Mouse (Mus musculus) CH12.LX (cell line): ENCODE data around the gene Phc3. TPM values are rescaled to one million over a fixed set of nuclear protein-coding genes. Genes with fewer than 3 reads are reported as not detected.

ENCODE experiments used
- DNase-seq: peaks from one replicate; pipeline ENCODE4 v3.0.0-alpha.2; 2013; ENCODE audit errors: extremely low read depth
- H3K27ac ChIP-seq: 2 replicates; pipeline ENCODE4 v1.5.1; 2012; ENCODE audit warnings: low read depth, mild to moderate bottlenecking, control low read depth, moderate library complexity; ENCODE audit not compliant: insufficient read depth
- H3K27me3 ChIP-seq: replicated peaks from 2 replicates; pipeline ENCODE3; 2012; ENCODE audit warnings: inconsistent platforms
- H3K36me3 ChIP-seq, 2 experiments: replicated peaks in 1 of 2; 2 replicates each; pipeline versions ENCODE3 to v1.6.1; 2012; ENCODE audit warnings: inconsistent platforms in 1 of 2, low read length in 1 of 2, mild to moderate bottlenecking in 1 of 2, mixed read lengths in 1 of 2, moderate library complexity in 1 of 2; ENCODE audit not compliant: control insufficient read depth in 1 of 2, insufficient read depth in 1 of 2
- H3K4me1 ChIP-seq, 2 experiments: 2 replicates each; pipeline ENCODE4 v1.6.1; 2012; ENCODE audit warnings: inconsistent platforms in 1 of 2, moderate library complexity in 1 of 2; ENCODE audit not compliant: insufficient read depth in 2 of 2, control insufficient read depth in 1 of 2
- H3K4me2 ChIP-seq: 2 replicates; pipeline ENCODE4 v1.6.1; 2012; ENCODE audit warnings: low read depth, mild to moderate bottlenecking, control low read depth; ENCODE audit not compliant: poor library complexity, insufficient read depth, severe bottlenecking
- H3K4me3 ChIP-seq, 3 experiments: fragments of 150-350 bp in 1 of 3; sonication (generic) in 1 of 3; replicated peaks in 1 of 3; 2 replicates each; pipeline versions ENCODE3 to v1.5.1; 2011 to 2012; ENCODE audit warnings: low read depth in 2 of 3, low read length in 2 of 3, mild to moderate bottlenecking in 2 of 3, moderate library complexity in 2 of 3, control low read depth in 1 of 3, improper control_type of control experiment in 1 of 3, inconsistent platforms in 1 of 3, mixed read lengths in 1 of 3; ENCODE audit not compliant: poor library complexity in 1 of 3
- H3K79me2 ChIP-seq: replicated peaks from 2 replicates; pipeline ENCODE4 v1.6.1; 2012; ENCODE audit warnings: mild to moderate bottlenecking, moderate library complexity; ENCODE audit not compliant: control insufficient read depth, poor library complexity, insufficient read depth, severe bottlenecking; ENCODE audit errors: extremely low read depth
- H3K9ac ChIP-seq: 2 replicates; pipeline ENCODE4 v1.6.1; 2012; ENCODE audit warnings: low read depth, mild to moderate bottlenecking, control low read depth, moderate library complexity; ENCODE audit not compliant: insufficient read depth
- H3K9me3 ChIP-seq: replicated peaks from 2 replicates; pipeline ENCODE3; 2012; ENCODE audit warnings: low read length, inconsistent platforms, mixed read lengths
- CHD1 ChIP-seq: IDR thresholded peaks from 2 replicates; pipeline ENCODE4 v1.6.1; 2012; ENCODE audit warnings: low read depth, low read length, improper control_type of control experiment, inconsistent platforms
- CHD2 ChIP-seq: IDR thresholded peaks from 2 replicates; pipeline ENCODE4 v1.6.1; 2011; ENCODE audit warnings: low read length, improper control_type of control experiment
- CTCF ChIP-seq, 2 experiments: IDR thresholded peaks in 1 of 2; conservative IDR thresholded peaks in 1 of 2; 2 replicates each; pipeline ENCODE4 v1.5.1; 2011 to 2012; ENCODE audit warnings: low read depth in 2 of 2, low read length in 2 of 2, improper control_type of control experiment in 1 of 2, inconsistent platforms in 1 of 2, mild to moderate bottlenecking in 1 of 2, moderate library complexity in 1 of 2
- ELF1 ChIP-seq: IDR thresholded peaks from 2 replicates; pipeline ENCODE4 v1.6.1; 2014; ENCODE audit warnings: low read depth, mild to moderate bottlenecking, inconsistent platforms, low read length, improper control_type of control experiment
- EP300 ChIP-seq: IDR thresholded peaks from 2 replicates; pipeline ENCODE4 v1.6.1; 2011; ENCODE audit warnings: low read length, improper control_type of control experiment
- ETS1 ChIP-seq: conservative IDR thresholded peaks from 2 replicates; pipeline ENCODE4 v1.6.1; 2012; ENCODE audit warnings: low read depth, mild to moderate bottlenecking, inconsistent platforms, low read length, improper control_type of control experiment, moderate library complexity
- GABPA ChIP-seq: IDR thresholded peaks from 2 replicates; pipeline ENCODE4 v1.6.1; 2012; ENCODE audit warnings: low read depth, low read length, improper control_type of control experiment, inconsistent platforms; ENCODE audit not compliant: insufficient replicate concordance
- HCFC1 ChIP-seq: IDR thresholded peaks from 2 replicates; pipeline ENCODE4 v1.6.1; 2012; ENCODE audit warnings: low read depth, mild to moderate bottlenecking, inconsistent platforms, low read length, improper control_type of control experiment
- IRF4 ChIP-seq: IDR thresholded peaks from 2 replicates; pipeline ENCODE4 v1.6.1; 2014; ENCODE audit warnings: low read depth, mild to moderate bottlenecking, inconsistent platforms, low read length, improper control_type of control experiment
- JUN ChIP-seq: IDR thresholded peaks from 2 replicates; pipeline ENCODE4 v1.6.1; 2011; ENCODE audit warnings: low read depth, mild to moderate bottlenecking, low read length, improper control_type of control experiment, moderate library complexity; ENCODE audit not compliant: insufficient read depth
- JUND ChIP-seq: conservative IDR thresholded peaks from 2 replicates; pipeline ENCODE4 v1.6.1; 2011; ENCODE audit warnings: low read depth, low read length, improper control_type of control experiment
- KAT2A ChIP-seq: IDR thresholded peaks from 2 replicates; pipeline ENCODE4 v1.6.1; 2012; ENCODE audit warnings: low read length, improper control_type of control experiment, inconsistent platforms; ENCODE audit not compliant: insufficient replicate concordance
- MAFK ChIP-seq: IDR thresholded peaks from 2 replicates; pipeline ENCODE4 v1.6.1; 2011; ENCODE audit warnings: low read length, improper control_type of control experiment; ENCODE audit not compliant: insufficient replicate concordance
- MAX ChIP-seq: IDR thresholded peaks from 2 replicates; pipeline ENCODE4 v1.6.1; 2011; ENCODE audit warnings: low read length, improper control_type of control experiment
- MAZ ChIP-seq: IDR thresholded peaks from 2 replicates; pipeline ENCODE4 v1.6.1; 2012; ENCODE audit warnings: low read depth, mild to moderate bottlenecking, inconsistent platforms, low read length, improper control_type of control experiment, moderate library complexity
- MEF2A ChIP-seq: IDR thresholded peaks from 2 replicates; pipeline ENCODE4 v1.6.1; 2014; ENCODE audit warnings: low read depth, mild to moderate bottlenecking, inconsistent platforms, low read length, improper control_type of control experiment, borderline replicate concordance
- MXI1 ChIP-seq: IDR thresholded peaks from 2 replicates; pipeline ENCODE4 v1.6.1; 2011; ENCODE audit warnings: mild to moderate bottlenecking, low read depth, low read length, improper control_type of control experiment
- NELFE ChIP-seq: IDR thresholded peaks from 2 replicates; pipeline ENCODE4 v1.6.1; 2011; ENCODE audit warnings: low read depth, low read length, improper control_type of control experiment
- NRF1 ChIP-seq: IDR thresholded peaks from 2 replicates; pipeline ENCODE4 v1.6.1; 2014; ENCODE audit warnings: low read depth, mild to moderate bottlenecking, inconsistent platforms, low read length, improper control_type of control experiment, moderate library complexity
- PAX5 ChIP-seq: IDR thresholded peaks from 2 replicates; pipeline ENCODE4 v1.6.1; 2012; ENCODE audit warnings: low read length, inconsistent platforms, mixed read lengths
- POLR2A ChIP-seq: IDR thresholded peaks from 2 replicates; pipeline ENCODE4 v1.6.1; 2011; ENCODE audit warnings: low read depth, mild to moderate bottlenecking, improper control_type of control experiment, low read length
- POLR2AphosphoS2 ChIP-seq: IDR thresholded peaks from 2 replicates; pipeline ENCODE4 v1.6.1; 2011; ENCODE audit warnings: low read depth, low read length, improper control_type of control experiment
- RAD21 ChIP-seq: IDR thresholded peaks from 2 replicates; pipeline ENCODE4 v1.6.1; 2011; ENCODE audit warnings: low read depth, mild to moderate bottlenecking, low read length, improper control_type of control experiment, moderate library complexity
- RCOR1 ChIP-seq: conservative IDR thresholded peaks from 2 replicates; pipeline ENCODE4 v1.6.1; 2012; ENCODE audit warnings: low read depth, mild to moderate bottlenecking, inconsistent platforms, low read length, improper control_type of control experiment
- SMC3 ChIP-seq: IDR thresholded peaks from 2 replicates; pipeline ENCODE4 v1.6.1; 2011; ENCODE audit warnings: low read depth, low read length, improper control_type of control experiment
- TBP ChIP-seq: conservative IDR thresholded peaks from 2 replicates; pipeline ENCODE4 v1.6.1; 2011; ENCODE audit warnings: low read depth, low read length, improper control_type of control experiment
- TCF12 ChIP-seq: IDR thresholded peaks from 2 replicates; pipeline ENCODE4 v1.6.1; 2014; ENCODE audit warnings: low read depth, mild to moderate bottlenecking, inconsistent platforms, low read length, improper control_type of control experiment
- UBTF ChIP-seq: IDR thresholded peaks from 2 replicates; pipeline ENCODE4 v1.6.1; 2012; ENCODE audit warnings: low read depth, mild to moderate bottlenecking, inconsistent platforms, low read length, improper control_type of control experiment, moderate library complexity
- USF1 ChIP-seq: IDR thresholded peaks from 2 replicates; pipeline ENCODE4 v1.6.1; 2014; ENCODE audit warnings: low read depth, mild to moderate bottlenecking, inconsistent platforms, low read length, improper control_type of control experiment
- ZC3H11A ChIP-seq: IDR thresholded peaks from 2 replicates; pipeline ENCODE4 v1.6.1; 2012; ENCODE audit warnings: low read depth, mild to moderate bottlenecking, inconsistent platforms, low read length, improper control_type of control experiment
- ZKSCAN1 ChIP-seq: IDR thresholded peaks from 2 replicates; pipeline ENCODE4 v1.6.1; 2012; ENCODE audit warnings: low read depth, inconsistent platforms, low read length, improper control_type of control experiment, borderline replicate concordance
- ZMIZ1 ChIP-seq: IDR thresholded peaks from 2 replicates; pipeline ENCODE4 v1.6.1; 2012; ENCODE audit warnings: low read depth, mild to moderate bottlenecking, inconsistent platforms, low read length, improper control_type of control experiment
- dilution Hi-C: fragments of 300-500 bp; cut with MboI; formaldehyde crosslinking; loops from 2 replicates; pipeline ENCODE4 v1.14.3; 2020; ENCODE audit warnings: low sequenced_read_pairs; ENCODE audit not compliant: extremely low pct_unique_long_range_greater_than_20kb, extremely low pct_ligation_motif_present
- in situ Hi-C: fragments of 300-500 bp; cut with MboI; formaldehyde crosslinking; loops from 3 replicates; pipeline ENCODE4 v1.14.3; 2019; ENCODE audit warnings: low sequenced_read_pairs, low pct_ligation_motif_present, low pct_unique_long_range_greater_than_20kb, mixed read lengths
- polyA plus RNA-seq: library from polyadenylated mRNA; unstranded; fragments of >175 nt; gene quantifications from 2 replicates; pipeline ENCODE4 v1.2.1, GENCODE M21; 2012; ENCODE audit warnings: low read depth; ENCODE audit not compliant: insufficient read length
- total RNA-seq, 2 experiments: library from RNA; depleted of rRNA; stranded (reverse); fragments of 300-350 nt in 1 of 2; fragments of >200 nt in 1 of 2; gene quantifications; 2 replicates each; pipeline ENCODE4 v1.2.3; 2012 to 2014

Gene Phc3
- total and polyA plus RNA-seq, 3 experiments = 8.4 to 13.5 (median 8.8) TPM

DNA sequence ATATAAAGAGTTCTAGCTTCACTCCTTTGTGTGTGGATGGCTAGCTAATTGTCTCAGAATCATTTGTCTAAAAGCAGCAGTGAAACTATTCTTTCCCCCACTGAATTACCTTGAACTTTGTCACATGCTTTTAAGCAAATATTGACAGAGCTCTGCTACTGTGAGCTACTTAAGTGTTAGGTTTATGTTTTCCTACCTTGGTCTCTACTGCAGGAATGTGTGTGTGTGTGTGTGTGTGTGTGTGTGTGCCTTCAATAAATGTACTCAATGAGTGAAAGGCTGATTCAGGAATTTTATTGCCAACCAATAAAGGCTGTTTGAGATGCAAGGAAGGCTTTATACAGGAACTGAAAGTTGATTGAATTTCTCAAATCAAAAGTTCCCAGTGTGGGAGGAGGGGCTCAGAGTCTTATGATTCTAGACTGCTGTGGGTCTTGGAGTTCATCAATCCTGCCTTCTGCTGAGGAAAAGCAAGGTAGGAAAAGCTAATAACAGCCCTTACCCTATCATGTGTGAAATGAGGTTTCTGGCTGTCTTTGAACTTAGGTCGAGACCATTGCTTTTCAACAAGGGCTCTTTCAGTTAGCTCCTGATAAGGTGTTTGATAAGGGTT is 7.9 kb upstream of the Phc3 start (continued):
- TF ChIP-seq GABPA (no peak), IRF4 (no peak)

DNA sequence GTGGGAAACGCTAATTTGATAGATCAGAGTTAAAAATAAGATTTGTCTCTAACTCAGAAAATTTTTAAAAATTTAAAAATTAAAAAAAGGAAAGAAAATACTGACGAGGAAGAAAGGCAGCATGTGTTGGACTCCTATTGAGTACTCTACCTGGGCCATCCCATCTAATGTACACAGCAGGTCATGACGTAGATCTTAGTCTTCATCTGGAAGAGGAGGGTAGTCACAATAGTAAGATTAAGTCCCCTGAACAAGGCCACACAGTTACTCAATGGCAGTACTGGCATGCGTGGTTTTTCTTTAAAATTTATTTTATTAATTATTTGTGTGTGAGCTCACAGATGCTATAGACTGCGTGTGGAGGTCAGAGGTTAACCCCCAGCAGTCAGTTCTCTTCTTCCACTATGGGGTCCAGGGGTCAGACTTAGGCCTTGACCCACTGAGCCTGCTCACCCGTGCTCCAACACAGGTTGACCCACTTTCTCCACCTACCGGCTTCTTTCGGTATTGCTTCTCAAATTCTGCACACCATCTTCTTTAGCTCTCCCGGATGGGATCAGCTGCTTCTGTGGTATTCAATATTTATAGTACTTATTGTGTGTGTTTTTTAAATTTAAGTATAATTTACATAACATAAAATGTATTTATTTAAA is 6.0 kb upstream of the Phc3 start:
- Histone ChIP-seq H3K4me1 (peaks cover 0 to 9% of the 10 kb centered on the region in 2 experiments; a peak in 3 of 4 replicates), H3K27me3 (no peaks in the 10 kb centered on the region)

DNA sequence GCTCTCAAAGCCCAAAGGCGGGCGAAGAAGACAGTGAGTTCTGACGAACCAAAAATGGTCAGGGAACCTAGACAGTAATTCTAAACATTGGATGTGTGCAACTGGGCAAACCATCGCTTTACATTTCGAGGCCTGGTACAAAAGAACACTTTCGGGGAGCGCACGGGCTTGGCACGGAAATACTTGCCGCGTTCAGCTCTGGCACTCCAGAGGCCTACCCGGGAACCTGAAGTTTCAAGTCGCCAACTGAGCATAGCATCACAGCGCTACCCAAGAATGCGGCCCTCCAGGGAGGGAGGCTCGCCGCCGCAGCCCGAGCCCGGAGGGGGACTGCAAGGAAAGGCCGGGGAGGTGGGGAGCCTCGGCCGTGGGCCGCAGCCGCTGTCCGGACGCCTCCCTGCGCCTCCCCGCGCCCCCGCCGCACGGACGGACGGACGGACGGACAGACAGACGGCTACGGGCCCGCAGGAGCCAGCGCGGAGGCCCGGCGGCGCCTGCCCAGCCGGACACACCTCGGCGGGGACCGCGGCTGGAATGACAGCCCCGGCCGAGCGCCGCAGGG is 603 bp downstream of the Phc3 start:
- Histone ChIP-seq H3K79me2 (peaks cover 34% of the 10 kb centered on the region), H3K4me2 (peak overlapping the region; percentile 98), H3K27me3 (no peaks in the 10 kb centered on the region), H3K4me3 (peak overlapping the region; percentile 88 to 99 (median 89)), H3K36me3 (peaks cover 13 to 29% of the 10 kb centered on the region in 2 experiments), H3K9ac (peak overlapping the region; percentile 66), H3K4me1 (peaks cover 5 to 21% of the 10 kb centered on the region in 2 experiments), H3K9me3 (no peaks in the 10 kb centered on the region), H3K27ac (peak overlapping the region; percentile 40)
- in situ Hi-C loops (loop anchor here (25.0 kb wide), 1 partner anchor 106 kb away; the partner anchor contains the start of gene Gpr160), dilution Hi-C loops (no loop called here)
- TF ChIP-seq CHD1 = peak; percentile 18; the same call in 1 of the 2 replicates
- TF ChIP-seq NELFE = no peak
- peak; percentile 17; the same call in 1 of the 2 replicates for TF ChIP-seq POLR2A
- TF ChIP-seq CHD2 = no peak
- TF ChIP-seq ELF1 = no peak
- TF ChIP-seq CTCF (conservative IDR thresholded peaks at IDR 0.05 in 1 of 2, IDR thresholded peaks at IDR 0.05 in 1 of 2; ENCODE audit: low read depth in 2 of 2, low read length in 2 of 2) = no peak
- TF ChIP-seq MAFK = no peak
- peak; percentile 86 for TF ChIP-seq UBTF
- TF ChIP-seq MAX = no peak
- TF ChIP-seq NRF1 = no peak
- peak; percentile 42 for DNase-seq

More for the DNA sequence above, 6.0 kb upstream of the Phc3 start:
- Histone ChIP-seq H3K27ac (no peak overlapping the region), H3K4me2 (no peak overlapping the region), H3K9ac (no peak overlapping the region), H3K36me3 (no peaks in the 10 kb centered on the region), H3K9me3 (no peaks in the 10 kb centered on the region), H3K4me3 (no peak overlapping the region), H3K79me2 (no peaks in the 10 kb centered on the region)
- dilution Hi-C loops (no loop called here), in situ Hi-C loops (loop anchor here (25.0 kb wide), 1 partner anchor 388 kb away; the partner anchor contains the start of gene Actrt3)
- TF ChIP-seq MEF2A (no peak), ZKSCAN1 (no peak), CHD2 (no peak), EP300 (no peak), JUND (no peak), UBTF (no peak), ZMIZ1 (no peak), TBP (no peak), PAX5 (no peak), POLR2AphosphoS2 (no peak), ELF1 (no peak), JUN (no peak), KAT2A (no peak), GABPA (no peak), MXI1 (no peak), TCF12 (no peak), IRF4 (no peak), CHD1 (no peak), MAZ (no peak), HCFC1 (no peak), NRF1 (no peak), MAFK (no peak), USF1 (no peak), POLR2A (no peak), NELFE (no peak), ETS1 (no peak), RAD21 (peak; percentile 82), ZC3H11A (peak; percentile 29; the same call in 1 of the 2 replicates), RCOR1 (no peak), SMC3 (peak; percentile 84), CTCF (conservative IDR thresholded peaks at IDR 0.05 in 1 of 2, IDR thresholded peaks at IDR 0.05 in 1 of 2; ENCODE audit: low read depth in 2 of 2, low read length in 2 of 2) (peak; percentile 59 to 85; a peak in 3 of 4 replicates)
- DNase-seq = peak; percentile 74
